Mouse (Mus musculus) G1E-ER4 (cell line): ENCODE data around the gene Il22. TPM values are rescaled to one million over a fixed set of nuclear protein-coding genes. Genes with fewer than 3 reads are reported as not detected.
"Not testable (repeated sequence)": the region's sequence is repeated elsewhere in the genome, so short reads cannot be mapped to it uniquely, and the experiment has no call there.

Experiments used
- GATA1 ChIP-seq: IDR thresholded peaks from one replicate; pipeline ENCODE4 v1.8.0; 2012; ENCODE audit warnings: low read length, inconsistent platforms
- polyA plus RNA-seq: library from polyadenylated mRNA; stranded (reverse); fragments of >175 nt; gene quantifications from 2 replicates; pipeline ENCODE4 v1.2.3, GENCODE M21; 2012

Gene Il22
- not detected in 2 replicates for polyA plus RNA-seq

DNA sequence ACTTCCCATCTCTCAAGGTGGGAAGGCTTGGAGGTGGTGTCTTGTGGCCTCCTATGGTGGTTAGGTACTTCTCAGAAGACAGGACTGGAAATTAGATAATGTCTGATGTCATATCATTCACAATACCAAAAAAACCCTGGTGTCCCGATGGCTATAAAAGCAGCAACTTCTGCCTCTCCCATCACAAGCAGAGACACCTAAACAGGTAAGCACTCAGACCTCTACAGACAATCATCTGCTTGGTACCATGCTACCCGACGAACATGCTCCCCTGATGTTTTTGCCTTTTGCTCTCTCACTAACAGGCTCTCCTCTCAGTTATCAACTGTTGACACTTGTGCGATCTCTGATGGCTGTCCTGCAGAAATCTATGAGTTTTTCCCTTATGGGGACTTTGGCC lies at the start of gene Il22:
Gene Il22 (plus strand): TSS at position 301 of the 400 bp plus-strand sequence.
- no peak for TF ChIP-seq GATA1

GRCm38 (mm10) chr10:118155932-118156331 lies 48.8 kb upstream of the Il22 start:
- TF ChIP-seq GATA1, result no peak

DNA sequence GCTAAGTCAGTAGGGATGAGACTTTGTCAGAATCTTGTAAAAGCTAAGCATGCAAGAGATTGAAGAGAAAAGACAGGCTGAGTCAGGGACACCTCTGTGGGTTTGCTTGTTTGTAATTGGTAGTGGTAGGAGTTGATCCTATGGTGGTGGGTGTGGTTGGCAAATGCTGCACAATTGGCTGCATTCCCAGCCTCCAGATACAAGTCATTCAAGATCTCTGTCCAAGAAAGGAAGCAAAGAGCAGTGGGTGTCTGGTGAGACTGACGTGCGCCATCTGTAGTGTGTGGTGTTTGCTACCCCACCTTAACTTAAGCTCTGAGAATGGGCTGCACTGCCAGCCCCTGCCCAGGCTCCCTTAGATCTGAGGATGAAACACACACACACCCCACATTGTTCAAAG lies 43.6 kb upstream of the Il22 start:
- TF ChIP-seq GATA1, result no peak

- TF ChIP-seq GATA1, result no peak
Measured at GRCm38 (mm10) chr10:118169212-118169611, 35.5 kb upstream of the Il22 start.

- no peak for TF ChIP-seq GATA1
Measured at GRCm38 (mm10) chr10:118172416-118172815, 32.3 kb upstream of the Il22 start.

DNA sequence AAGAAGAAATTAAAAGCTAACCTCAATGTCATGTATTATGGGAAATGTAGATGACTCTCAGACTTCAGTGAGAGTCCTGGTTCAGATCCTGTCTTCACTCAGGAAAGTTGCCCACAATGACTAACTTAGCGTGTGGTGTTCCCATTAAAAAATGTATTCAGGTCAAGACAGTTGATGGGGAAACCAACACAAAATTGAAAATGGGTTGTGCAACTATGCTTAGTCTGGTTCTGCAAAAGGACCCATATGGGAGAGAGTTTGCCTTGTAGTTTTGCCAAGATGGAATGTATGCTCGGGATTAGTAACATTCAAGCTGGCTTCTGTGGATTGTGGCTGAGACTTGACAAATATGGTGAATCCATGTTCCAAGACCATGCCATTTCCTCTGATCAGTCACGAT lies 31.9 kb upstream of the Il22 start:
- TF ChIP-seq GATA1, result no peak

DNA sequence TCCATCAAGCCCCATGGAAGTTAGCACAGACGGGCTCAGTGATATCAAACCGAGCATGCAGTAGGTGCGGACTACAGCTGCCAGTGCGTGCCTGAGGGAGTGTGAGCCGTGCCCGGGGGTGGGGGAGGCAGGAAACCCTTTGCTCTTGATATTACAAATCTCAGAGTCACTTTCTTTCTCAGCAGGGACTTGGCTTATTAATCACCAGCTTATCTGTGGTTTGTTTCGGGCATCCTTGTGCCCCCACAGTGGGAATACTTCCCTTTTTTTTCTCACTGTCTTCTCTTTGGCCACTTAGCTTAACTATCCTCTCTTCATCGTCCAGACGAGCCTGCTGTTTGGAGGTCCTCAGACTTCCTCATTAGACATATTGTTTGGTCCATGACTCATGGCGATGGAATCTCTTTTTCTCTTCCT lies 26.0 kb upstream of the Il22 start:
- TF ChIP-seq GATA1, result no peak

- no peak for TF ChIP-seq GATA1
Measured at GRCm38 (mm10) chr10:118179265-118179664, 25.5 kb upstream of the Il22 start.

DNA sequence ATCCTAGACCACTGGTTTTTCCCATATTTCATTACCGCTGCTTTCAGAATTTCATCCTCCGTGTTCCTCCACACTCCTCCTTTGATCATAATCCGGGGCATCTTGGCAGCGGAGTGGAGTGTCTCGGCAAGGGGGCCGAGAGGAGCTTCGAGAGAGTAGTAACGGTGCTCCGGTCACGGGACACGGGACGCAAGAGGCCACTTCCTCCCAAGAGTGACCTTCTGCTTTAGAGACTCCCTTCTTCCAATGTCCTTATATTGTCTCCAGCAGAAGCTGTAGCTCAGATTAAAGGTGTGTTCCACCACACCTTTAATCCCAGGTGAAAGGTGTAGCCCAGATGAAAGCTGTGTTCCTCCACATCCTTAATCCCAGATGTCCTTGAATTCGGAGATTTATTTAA lies 35.9 kb downstream of the Il22 start, which contains the start of gene Gm32717:
Gene Gm32717 (minus strand): TSS at position 101 of the 400 bp plus-strand sequence.
- TF ChIP-seq GATA1, result not testable (repeated sequence)

- no peak for TF ChIP-seq GATA1
Measured at GRCm38 (mm10) chr10:118250852-118251295, 46.1 kb downstream of the Il22 start.

GRCm38 (mm10) chr10:118258388-118258787 lies 53.6 kb downstream of the Il22 start, which contains the start of gene Gm32802:
Gm32802 (plus strand) TSS chr10:118258688.
- not testable (repeated sequence) for TF ChIP-seq GATA1

Other genes with a start within 250 kb of the Il22 start
- gene Mdm1, start 63.1 kb upstream of the Il22 start, polyA plus RNA-seq, result 15.3 and 20.6 TPM in 2 replicates
- not detected in 2 replicates for gene Gm32717, start 35.8 kb downstream of the Il22 start, polyA plus RNA-seq
- gene Gm32802, start 53.7 kb downstream of the Il22 start, polyA plus RNA-seq, result not detected in 2 replicates
- gene Iltifb, start 90.1 kb downstream of the Il22 start, polyA plus RNA-seq, result not detected in 2 replicates
- gene Gm9040, start 122.0 kb downstream of the Il22 start, polyA plus RNA-seq, result not detected in 2 replicates
- not detected in 2 replicates for gene Gm9044, start 127.5 kb downstream of the Il22 start, polyA plus RNA-seq
- not detected in 2 replicates for gene Gm9045, start 132.9 kb downstream of the Il22 start, polyA plus RNA-seq
- gene Gm9046, start 138.3 kb downstream of the Il22 start, polyA plus RNA-seq, result not detected in 2 replicates
- gene Gm9048, start 143.7 kb downstream of the Il22 start, polyA plus RNA-seq, result not detected in 2 replicates
- not detected in 2 replicates for gene Gm9049, start 149.2 kb downstream of the Il22 start, polyA plus RNA-seq
- not detected in 2 replicates for gene Ifng, start 236.1 kb downstream of the Il22 start, polyA plus RNA-seq